Mouse (Mus musculus) heart, embryonic 11.5 days (tissue): ENCODE measurements around the gene 1810009A15Rik. TPM values are rescaled to one million over a fixed set of nuclear protein-coding genes. Genes with fewer than 3 reads are reported as not detected.

Experiments
- ATAC-seq: fragments of 200-750 bp; cut with Nextera tagmentation; replicated peaks from 2 replicates; pipeline ENCODE4 v1.8.0; 2017; ENCODE audit warnings: moderate library complexity; ENCODE audit not compliant: insufficient number of reproducible peaks, low FRiP score, low TSS enrichment
- H3K27ac ChIP-seq: fragments of 300-500 bp; sonication (generic); 2 replicates; pipeline ENCODE4 v1.5.1; 2014; ENCODE audit warnings: mild to moderate bottlenecking, low read depth, low read length
- H3K27me3 ChIP-seq: fragments of 300-500 bp; sonication (generic); 2 replicates; pipeline ENCODE4 v1.6.1; 2014; ENCODE audit warnings: mild to moderate bottlenecking, low read length, mixed read lengths; ENCODE audit not compliant: control insufficient read depth, insufficient read depth
- H3K36me3 ChIP-seq: fragments of 300-500 bp; sonication (generic); 2 replicates; pipeline ENCODE4 v1.6.1; 2014; ENCODE audit warnings: mild to moderate bottlenecking, low read length, moderate library complexity, mixed read lengths; ENCODE audit not compliant: control insufficient read depth, insufficient read depth
- H3K4me1 ChIP-seq: fragments of 300-500 bp; sonication (generic); 2 replicates; pipeline ENCODE4 v1.6.1; 2014; ENCODE audit warnings: low read length; ENCODE audit not compliant: control insufficient read depth, insufficient read depth
- H3K4me2 ChIP-seq: fragments of 300-500 bp; sonication (generic); 2 replicates; pipeline ENCODE4 v1.6.1; 2014; ENCODE audit warnings: mild to moderate bottlenecking, moderate library complexity
- H3K4me3 ChIP-seq: fragments of 300-500 bp; sonication (generic); 2 replicates; pipeline ENCODE4 v1.5.1; 2014; ENCODE audit warnings: low read depth, low read length
- H3K9ac ChIP-seq: fragments of 300-500 bp; sonication (generic); 2 replicates; pipeline ENCODE4 v1.6.1; 2014; ENCODE audit warnings: mild to moderate bottlenecking, low read depth, low read length, moderate library complexity
- H3K9me3 ChIP-seq: fragments of 300-500 bp; sonication (generic); replicated peaks from 2 replicates; pipeline ENCODE4 v1.6.1; 2016; ENCODE audit warnings: low read length; ENCODE audit not compliant: control insufficient read depth
- WGBS: fragments of 180-500 bp; shearing (Covaris S2); extraction: QIAGEN DNeasy Blood & Tissue Kit; methylation state at CpG from one replicate; pipeline ENCODE4 v1.1.7; 2014; ENCODE audit not compliant: insufficient replicate concordance; 5-methylcytosine and 5-hydroxymethylcytosine counted together
- polyA plus RNA-seq: library from polyadenylated mRNA; unstranded; fragments of >200 nt; fragmentation: Nextera tagmentation; extraction: Ambion mirVana; gene quantifications from 2 replicates; pipeline ENCODE4 v1.2.1, GENCODE M21; 2014

Gene 1810009A15Rik
- 77.5 and 86.8 TPM in 2 replicates for polyA plus RNA-seq

DNA sequence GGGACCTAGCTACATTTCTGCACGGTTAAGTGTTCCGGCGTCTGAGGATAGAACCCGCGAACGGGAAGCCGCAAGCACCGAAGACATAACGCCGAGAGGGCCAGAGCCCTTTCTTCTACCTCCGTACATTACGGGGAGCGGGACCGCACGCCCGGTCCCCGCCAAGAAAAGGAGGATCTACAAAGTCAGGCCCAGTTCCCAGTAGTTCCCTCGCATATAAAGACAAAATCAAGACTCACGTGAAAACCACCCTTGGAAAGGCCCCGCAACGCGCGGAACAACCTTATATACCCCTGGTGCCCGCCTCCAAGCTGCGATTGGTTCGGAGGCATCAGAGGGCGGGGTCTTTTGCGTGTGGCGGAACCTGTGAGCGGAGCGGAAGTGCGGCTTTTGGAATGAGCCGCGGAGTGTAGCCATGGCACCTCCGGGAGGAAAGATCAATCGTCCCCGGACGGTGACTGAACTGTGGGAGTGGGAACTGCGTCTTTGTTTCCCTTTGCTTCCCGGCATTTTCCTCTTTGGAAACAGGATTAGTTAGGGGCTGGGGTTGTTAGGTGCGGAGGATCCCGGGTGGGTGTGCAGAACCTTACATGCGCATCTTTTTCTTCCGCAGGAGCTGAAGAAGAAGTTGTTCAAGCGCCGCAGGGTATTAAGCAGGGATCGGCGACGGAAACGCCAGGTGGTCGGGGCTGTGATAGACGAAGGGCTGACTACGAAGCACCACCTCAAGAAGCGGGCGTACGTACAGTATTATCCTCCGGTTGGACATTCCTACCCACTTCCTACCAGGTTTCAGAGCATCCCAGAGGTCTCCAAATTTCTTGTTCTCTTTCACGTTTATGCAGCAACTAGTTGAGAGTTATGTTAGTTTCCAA, at the start of gene 1810009A15Rik, which contains the start of gene Gm49416:
TSS of gene 1810009A15Rik (plus strand) at position 343 of the 875 bp plus-strand sequence.
TSS of gene Gm49416 (plus strand) at position 416 of the 875 bp plus-strand sequence.
- H3K9me3 ChIP-seq = no peaks in the 10 kb centered on the region
- H3K9ac ChIP-seq = peak within 1 kb of the TSS; percentile 90
- H3K27me3 ChIP-seq = no peaks in the 10 kb centered on the region
- H3K4me3 ChIP-seq = peak within 1 kb of the TSS; percentile 75
- ATAC-seq = peak; percentile 91
- H3K4me2 ChIP-seq = peak within 1 kb of the TSS; percentile 87
- under 1% methylated on average over 58 of the region's 58 CpGs for WGBS
- 0 out of 2 replicates have a peak, but pooled peaks cover 6% of the 10 kb centered on the region for H3K4me1 ChIP-seq
- H3K36me3 ChIP-seq = 0 out of 2 replicates have a peak, but pooled peaks cover 2% of the 10 kb centered on the region
- peak within 1 kb of the TSS; percentile 84 for H3K27ac ChIP-seq

DNA sequence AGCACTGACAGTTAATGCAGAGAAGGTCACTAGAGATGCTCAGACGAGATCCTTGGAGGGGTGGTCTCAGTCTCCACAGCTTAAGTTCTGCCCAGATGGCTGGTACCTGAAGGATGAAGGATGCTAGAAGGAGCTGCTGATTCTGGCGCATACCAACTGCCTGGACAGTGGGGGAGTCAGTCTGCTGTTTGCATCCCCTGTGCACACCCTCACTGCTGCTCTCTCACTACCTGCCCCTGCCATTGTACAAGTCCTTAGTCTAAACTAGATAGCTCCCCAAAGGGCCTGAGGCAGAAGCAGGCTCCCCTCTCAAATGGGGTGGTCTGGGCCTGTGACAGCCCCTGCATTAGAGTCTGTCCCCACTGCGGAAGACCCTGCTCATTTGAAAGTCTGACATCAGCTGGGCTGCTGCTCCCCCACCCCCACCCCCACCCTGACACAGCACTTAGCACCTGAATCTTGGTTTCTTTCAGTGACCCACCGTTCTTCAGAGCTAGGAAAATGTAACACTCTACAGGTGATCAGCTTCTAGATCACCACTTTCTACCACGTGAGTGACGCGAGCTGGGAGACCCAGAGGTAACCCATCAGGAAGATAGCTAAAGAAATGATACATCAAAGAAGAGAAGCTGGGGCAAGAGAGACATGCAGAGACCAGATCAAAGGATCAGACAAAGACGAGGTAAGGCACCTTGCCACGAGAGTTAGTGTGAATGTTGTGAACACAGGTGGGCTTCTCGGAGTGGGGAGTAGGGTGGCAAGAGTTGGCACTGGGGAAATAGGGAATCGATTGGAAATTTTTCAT, 49.3 kb upstream of the 1810009A15Rik start, which contains the start of gene Gng3:
TSS of gene Gng3 (minus strand) at position 92 of the 805 bp plus-strand sequence.
- Histone ChIP-seq H3K27ac (peak within 1 kb of the TSS; percentile 94), H3K36me3 (peaks cover 7% of the 10 kb centered on the region), H3K27me3 (no peaks in the 10 kb centered on the region), H3K4me3 (peak within 1 kb of the TSS; percentile 59), H3K4me1 (peaks cover 27% of the 10 kb centered on the region), H3K4me2 (peak within 1 kb of the TSS; percentile 81), H3K9ac (peak within 1 kb of the TSS; percentile 88), H3K9me3 (no peaks in the 10 kb centered on the region)
- ATAC-seq = no peak
- WGBS = 47% methylated on average over 11 of the region's 11 CpGs

DNA sequence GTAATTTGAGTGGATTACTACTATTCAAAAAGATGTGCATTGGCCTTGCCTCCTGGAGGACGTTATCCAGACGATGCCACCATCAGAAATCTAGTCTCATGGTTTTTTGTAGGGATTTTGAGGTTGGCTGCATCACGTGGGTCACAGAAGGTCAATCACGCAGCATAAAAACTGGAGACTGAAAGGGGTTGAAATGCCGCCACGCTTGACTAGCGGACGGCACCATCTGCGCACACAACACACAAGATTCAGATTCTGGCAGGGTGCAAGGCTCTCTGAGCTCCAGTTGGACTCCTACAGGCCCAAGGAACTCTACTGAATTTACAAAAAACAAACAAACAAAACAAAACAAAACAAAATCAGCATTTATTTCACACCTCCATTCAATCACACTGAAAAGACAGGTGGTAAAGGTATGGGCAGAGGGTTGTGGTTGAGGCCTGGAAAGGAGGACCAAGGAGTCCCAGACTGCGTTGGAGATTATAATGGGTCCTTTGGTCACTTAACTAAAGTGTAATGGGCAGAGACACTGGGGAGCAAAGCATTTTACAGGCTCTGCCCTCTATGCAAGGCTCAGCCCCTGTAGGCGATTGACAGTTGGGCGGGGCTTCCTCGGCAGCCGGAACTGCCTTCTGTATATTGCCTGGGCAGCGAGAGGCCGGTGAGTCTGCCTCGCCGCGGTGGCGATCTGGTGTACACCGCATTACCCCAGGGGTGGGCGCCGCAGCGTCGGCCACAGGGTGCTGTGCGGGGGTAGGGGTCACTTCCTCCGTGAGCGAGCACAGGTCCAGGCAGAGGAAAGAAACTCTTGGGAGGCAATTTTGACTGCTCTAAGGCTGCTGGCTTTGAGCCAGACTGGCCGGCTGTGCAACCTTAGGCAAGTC, 48.5 kb upstream of the 1810009A15Rik start:
- peak overlapping the region; percentile 64 for H3K9ac ChIP-seq
- H3K4me3 ChIP-seq = peak overlapping the region; percentile 45
- H3K27me3 ChIP-seq = no peaks in the 10 kb centered on the region
- 24% methylated on average over 29 of the region's 29 CpGs for WGBS
- H3K9me3 ChIP-seq = no peaks in the 10 kb centered on the region
- H3K4me2 ChIP-seq = peak overlapping the region; percentile 66
- peaks cover 27% of the 10 kb centered on the region for H3K4me1 ChIP-seq
- H3K36me3 ChIP-seq = peaks cover 5% of the 10 kb centered on the region
- no peak overlapping the region for H3K27ac ChIP-seq
- peak; percentile 74 for ATAC-seq

DNA sequence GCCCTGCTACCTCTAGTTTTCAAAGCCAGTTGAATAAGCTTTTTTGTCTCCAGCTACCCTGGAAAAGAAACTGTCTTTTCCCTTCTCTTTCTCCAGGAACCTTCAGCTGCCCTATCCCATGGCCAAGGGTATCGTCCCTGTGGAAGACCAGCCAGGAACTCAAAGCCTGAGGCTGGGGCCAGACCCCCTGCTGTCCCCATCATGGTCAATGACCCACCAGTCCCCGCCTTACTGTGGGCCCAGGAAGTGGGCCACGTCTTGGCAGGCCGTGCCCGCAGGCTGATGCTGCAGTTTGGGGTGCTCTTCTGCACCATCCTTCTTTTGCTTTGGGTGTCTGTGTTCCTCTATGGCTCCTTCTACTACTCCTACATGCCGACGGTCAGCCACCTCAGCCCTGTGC, 47.6 kb upstream of the 1810009A15Rik start:
- H3K9ac ChIP-seq = peak overlapping the region; percentile 64
- no peak for ATAC-seq
- H3K4me1 ChIP-seq = peaks cover 27% of the 10 kb centered on the region
- no peaks in the 10 kb centered on the region for H3K9me3 ChIP-seq
- peaks cover 2% of the 10 kb centered on the region for H3K36me3 ChIP-seq
- H3K4me2 ChIP-seq = peak overlapping the region; percentile 66
- 87% methylated on average over 7 of the region's 7 CpGs for WGBS
- no peaks in the 10 kb centered on the region for H3K27me3 ChIP-seq
- peak overlapping the region; percentile 45 for H3K4me3 ChIP-seq
- H3K27ac ChIP-seq = no peak overlapping the region

DNA sequence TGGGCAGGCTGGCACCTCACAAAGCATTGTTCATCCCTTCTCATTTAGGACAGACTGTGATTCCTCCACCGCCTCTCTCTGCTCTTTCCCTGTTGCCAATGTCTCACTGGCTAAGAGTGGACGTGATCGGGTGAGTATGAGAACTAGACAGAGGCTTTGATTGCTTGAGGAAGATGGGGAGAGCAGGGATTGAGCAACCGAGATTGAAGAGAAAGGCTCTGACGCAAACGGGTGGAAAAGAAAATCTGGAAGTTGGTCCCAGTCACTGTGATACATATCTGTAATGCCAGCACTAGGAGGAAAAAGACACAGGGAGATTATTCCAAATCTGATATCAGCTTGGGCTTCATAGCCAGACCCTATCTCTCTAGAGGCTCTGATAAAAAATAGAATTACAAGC, 45.7 kb upstream of the 1810009A15Rik start:
- H3K4me2 ChIP-seq = no peak overlapping the region
- 85% methylated on average over 6 of the region's 6 CpGs for WGBS
- H3K36me3 ChIP-seq = peaks cover 5% of the 10 kb centered on the region; the same call in 1 of the 2 replicates
- peaks cover 27% of the 10 kb centered on the region for H3K4me1 ChIP-seq
- no peak overlapping the region for H3K4me3 ChIP-seq
- no peaks in the 10 kb centered on the region for H3K9me3 ChIP-seq
- no peak for ATAC-seq
- H3K9ac ChIP-seq = no peak overlapping the region
- H3K27me3 ChIP-seq = no peaks in the 10 kb centered on the region
- H3K27ac ChIP-seq = no peak overlapping the region

DNA sequence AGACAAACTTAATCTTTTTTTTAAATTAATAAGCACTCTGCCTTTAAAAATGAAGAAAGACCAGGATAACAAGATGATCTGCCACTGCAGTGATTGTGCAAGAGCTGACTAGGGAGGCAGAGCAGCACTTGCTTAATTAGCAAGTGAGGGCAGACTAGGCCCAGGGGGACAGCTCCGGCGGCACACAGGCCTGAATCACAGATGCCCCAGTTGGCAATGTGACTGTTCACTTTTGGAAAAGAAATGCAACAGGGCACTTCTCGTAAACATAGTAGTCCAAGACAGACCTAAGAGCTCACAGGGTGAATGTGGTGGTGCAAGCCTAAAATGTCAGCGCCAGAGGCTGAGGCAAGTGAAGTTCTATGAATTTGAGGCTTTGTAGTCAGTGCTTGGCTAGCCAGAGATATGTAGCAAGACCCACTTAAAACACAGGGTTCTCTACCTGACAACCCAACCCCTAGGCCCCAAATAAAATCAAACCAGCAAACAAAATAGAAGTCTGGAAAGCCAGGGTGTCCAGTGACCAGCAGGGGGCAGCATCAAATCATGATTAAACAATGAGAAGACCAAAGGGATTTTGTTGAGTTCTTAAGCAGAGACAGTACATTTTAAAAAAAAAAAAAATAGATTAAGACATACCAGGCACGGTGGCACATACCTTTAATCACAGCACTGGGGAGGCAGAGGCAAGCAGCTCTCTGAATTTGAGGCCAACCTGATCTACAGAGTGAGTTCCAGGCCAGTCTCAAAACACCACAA, 44.1 kb upstream of the 1810009A15Rik start:
- H3K9ac ChIP-seq = no peak overlapping the region
- no peak overlapping the region for H3K27ac ChIP-seq
- H3K4me3 ChIP-seq = no peak overlapping the region
- H3K4me2 ChIP-seq = no peak overlapping the region
- no peaks in the 10 kb centered on the region for H3K27me3 ChIP-seq
- ATAC-seq = no peak
- H3K36me3 ChIP-seq = peaks cover 5% of the 10 kb centered on the region; the same call in 1 of the 2 replicates
- 64% methylated on average over 5 of the region's 5 CpGs for WGBS
- no peaks in the 10 kb centered on the region for H3K9me3 ChIP-seq
- peaks cover 13% of the 10 kb centered on the region for H3K4me1 ChIP-seq

DNA sequence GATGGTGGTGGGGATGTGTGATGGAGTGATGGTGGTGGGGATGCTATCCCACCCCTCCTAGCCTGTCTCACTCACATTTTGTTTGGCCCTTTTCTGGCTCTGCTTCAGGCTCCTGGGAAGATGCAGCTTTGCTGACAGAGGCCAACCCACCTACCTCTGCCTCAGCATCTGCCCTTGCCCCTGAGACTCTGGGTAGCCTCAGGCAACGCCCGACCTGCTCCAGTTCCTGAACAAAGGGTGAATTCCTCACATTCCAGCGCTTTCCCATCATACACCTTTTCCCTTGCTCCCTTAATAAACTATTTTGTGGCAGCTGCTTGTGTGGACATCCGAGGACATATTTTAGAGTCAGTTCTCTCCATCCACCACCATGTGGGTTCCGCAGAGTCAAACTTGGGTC, 40.3 kb upstream of the 1810009A15Rik start:
- 68% methylated on average over 5 of the region's 5 CpGs for WGBS
- Histone ChIP-seq H3K27ac (no peak overlapping the region), H3K36me3 (0 out of 2 replicates have a peak, but pooled peaks cover 3% of the 10 kb centered on the region), H3K9me3 (no peaks in the 10 kb centered on the region), H3K9ac (no peak overlapping the region), H3K4me3 (no peak overlapping the region), H3K4me1 (peaks cover 4% of the 10 kb centered on the region; the same call in 1 of the 2 replicates), H3K27me3 (no peaks in the 10 kb centered on the region), H3K4me2 (no peak overlapping the region)
- ATAC-seq = no peak
